Mouse (Mus musculus) heart, postnatal 0 days (tissue): ENCODE results near the gene Spin2-ps6. TPM values are rescaled to one million over a fixed set of nuclear protein-coding genes. Genes with fewer than 3 reads are reported as not detected.
"Not testable (repeated sequence)": the region's sequence is repeated elsewhere in the genome, so short reads cannot be mapped to it uniquely, and the experiment has no call there.

Experiments
- ATAC-seq: fragments of 200-750 bp; cut with Nextera tagmentation; 2 replicates; pipeline ENCODE4 v1.8.0; 2017; ENCODE audit warnings: low read depth, moderate number of reproducible peaks, moderate library complexity; ENCODE audit not compliant: insufficient read depth
- DNase-seq: peaks from one replicate; pipeline ENCODE4 v3.0.0-alpha.2; 2016; ENCODE audit warnings: low spot score
- H3K27ac ChIP-seq: fragments of 300-500 bp; sonication (generic); 2 replicates; pipeline ENCODE4 v1.5.1; 2014; ENCODE audit warnings: low read depth, mild to moderate bottlenecking
- H3K27me3 ChIP-seq: fragments of 300-500 bp; sonication (generic); 2 replicates; pipeline ENCODE4 v1.6.1; 2014; ENCODE audit warnings: low read length, mixed read lengths; ENCODE audit not compliant: control insufficient read depth, insufficient read depth
- H3K36me3 ChIP-seq: fragments of 300-500 bp; sonication (generic); replicated peaks from 2 replicates; pipeline ENCODE4 v1.6.1; 2014; ENCODE audit warnings: low read length, mixed read lengths; ENCODE audit not compliant: control insufficient read depth, insufficient read depth
- H3K4me1 ChIP-seq: fragments of 300-500 bp; sonication (generic); 2 replicates; pipeline ENCODE4 v1.6.1; 2014; ENCODE audit warnings: antibody characterized with exemption; ENCODE audit not compliant: control insufficient read depth, insufficient read depth
- H3K4me2 ChIP-seq: fragments of 300-500 bp; sonication (generic); 2 replicates; pipeline ENCODE4 v1.6.1; 2014; ENCODE audit warnings: low read depth, mild to moderate bottlenecking, low read length, moderate library complexity
- H3K4me3 ChIP-seq: fragments of 300-500 bp; sonication (generic); 2 replicates; pipeline ENCODE4 v1.5.1; 2014; ENCODE audit warnings: low read depth, low read length
- H3K9ac ChIP-seq: fragments of 300-500 bp; sonication (generic); replicated peaks from 2 replicates; pipeline ENCODE4 v1.6.1; 2014; ENCODE audit warnings: low read depth, low read length, mixed read lengths
- H3K9me3 ChIP-seq: fragments of 300-500 bp; sonication (generic); replicated peaks from 2 replicates; pipeline ENCODE4 v1.6.1; 2016; ENCODE audit warnings: low read length; ENCODE audit not compliant: control insufficient read depth
- WGBS: fragments of 180-500 bp; shearing (Covaris S2); extraction: QIAGEN DNeasy Blood & Tissue Kit; methylation state at CpG from one replicate; pipeline ENCODE4 v1.1.7; 2014; 5-methylcytosine and 5-hydroxymethylcytosine counted together
- polyA plus RNA-seq: library from polyadenylated mRNA; unstranded; fragments of >200 nt; fragmentation: Nextera tagmentation; extraction: Ambion mirVana; gene quantifications from 2 replicates; pipeline ENCODE4 v1.2.1, GENCODE M21; 2015
- total RNA-seq: library from RNA; depleted of rRNA; stranded (reverse); fragments of >200 nt; gene quantifications from 2 replicates; pipeline ENCODE4 v1.2.3, GENCODE M21; 2014; ENCODE audit warnings: low replicate concordance; rRNA removed

The Spin2-ps6 gene
- total RNA-seq: not detected in 2 replicates
- not detected in 2 replicates for polyA plus RNA-seq

- H3K4me2 ChIP-seq, DNase-seq, H3K9me3 ChIP-seq, H3K27me3 ChIP-seq, ATAC-seq, H3K4me3 ChIP-seq, H3K36me3 ChIP-seq, H3K9ac ChIP-seq, H3K4me1 ChIP-seq, H3K27ac ChIP-seq: not testable (repeated sequence)
- WGBS: 91% methylated on average over 1 of the region's 3 CpGs
Measured at GRCm38 (mm10) chrX:33234569-33234968, at the start of gene Spin2-ps6. Gene Spin2-ps6 (plus strand): TSS chrX:33234869.

Other genes starting within 250 kb of the Spin2-ps6 start
- not detected in 2 replicates for gene Btbd35f12, start 78.5 kb downstream of the Spin2-ps6 start, total RNA-seq
- not detected in 2 replicates for gene Btbd35f12, start 78.5 kb downstream of the Spin2-ps6 start, polyA plus RNA-seq